Mouse (Mus musculus): ENCODE results near the gene Slx4ip.

- TF ChIP-seq CTCF (IDR thresholded peaks at IDR 0.05; ENCODE audit: control insufficient read depth, insufficient read depth, insufficient read length) (no peak), MAX (IDR thresholded peaks at IDR 0.05) (no peak)
Observed at GRCm38 (mm10) chr2:136913021-136913420, 22.0 kb downstream of the Slx4ip start.
